Mouse (Mus musculus) liver, postnatal 0 days (tissue): ENCODE measurements at regions not wholly inside any gene's neighbourhood (a gene's known extent, or its start where the extent isn't known, plus 50 kb on each side); places are given as distances from the start of the nearest gene placed in this dataset.

Source experiments
- CTCF ChIP-seq: sonication (generic); IDR thresholded peaks from 2 replicates; pipeline ENCODE4 v1.5.1; 2016; ENCODE audit warnings: antibody characterized with exemption, low read depth
- EP300 ChIP-seq: IDR thresholded peaks from 2 replicates; pipeline ENCODE4 v1.6.1; 2016; ENCODE audit warnings: antibody characterized with exemption, low read depth, mild to moderate bottlenecking

GRCm38 (mm10) chr15:3671169-3671568 is 87.9 kb upstream of the Ghr start:
- no peak for TF ChIP-seq CTCF
- no peak for TF ChIP-seq EP300
